Mouse (Mus musculus): ENCODE results near the gene Sorcs2. TPM values are rescaled to one million over a fixed set of nuclear protein-coding genes. Genes with fewer than 3 reads are reported as not detected.
A peak's percentile ranks its signal among the peaks of the same experiment; 100 is the strongest.

Gene Sorcs2
- polyA plus RNA-seq, 1 experiment from 2014 or later: 7.3 TPM

DNA sequence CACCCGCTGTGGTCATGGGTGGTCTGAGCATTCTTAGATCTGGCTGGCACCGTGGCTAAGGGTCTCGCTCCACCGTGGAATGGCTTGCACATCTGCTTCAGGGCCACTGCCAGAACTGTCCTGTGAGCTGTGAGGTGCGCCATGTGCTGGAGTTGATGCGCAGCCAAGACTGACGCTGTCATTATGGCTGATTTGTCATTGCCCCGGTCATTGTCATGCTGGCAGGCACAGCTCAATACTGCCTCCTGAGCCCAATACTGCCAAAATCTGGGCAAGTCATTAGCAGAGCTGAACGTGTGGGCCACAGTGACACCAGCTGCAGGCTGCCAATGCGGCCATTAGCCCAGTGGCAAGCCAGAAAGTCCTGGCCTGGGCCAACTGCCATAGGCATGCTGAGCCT is 390.3 kb downstream of the Sorcs2 start:
- H3K9me3 ChIP-seq: no peaks in the 10 kb centered on the region
- 44% methylated on average over 10 of the region's 10 CpGs for WGBS

DNA sequence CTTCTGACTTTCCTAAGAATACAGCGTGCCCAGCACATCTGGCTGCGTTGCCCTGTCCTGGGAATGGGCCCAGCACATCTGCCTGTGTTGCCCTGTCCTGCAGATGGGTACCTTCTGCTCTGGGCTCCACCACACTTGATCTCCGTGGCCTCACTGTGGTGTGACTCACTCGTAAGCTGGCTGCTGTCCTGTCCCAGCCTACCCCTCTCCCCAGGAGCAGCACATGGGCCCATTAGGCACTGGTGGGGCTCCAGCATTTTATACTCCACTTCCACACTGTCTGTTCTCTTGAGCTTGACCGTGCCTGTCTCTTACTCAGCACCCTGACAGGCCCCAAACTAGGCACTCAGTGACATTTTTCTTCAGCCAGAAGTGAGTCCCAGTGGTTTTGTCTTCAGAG is 391.4 kb downstream of the Sorcs2 start:
- H3K4me2 ChIP-seq (replicated peaks): no peak overlapping the region
- H3K9me3 ChIP-seq: no peaks in the 10 kb centered on the region
- no peak for ATAC-seq (replicated peaks)
- 85% methylated on average over 5 of the region's 5 CpGs for WGBS
- no peaks in the 10 kb centered on the region for H3K27me3 ChIP-seq
- H3K4me1 ChIP-seq: peaks cover 9% of the 10 kb centered on the region
- no peak overlapping the region for H3K9ac ChIP-seq (replicated peaks)
- H3K27ac ChIP-seq (replicated peaks): no peak overlapping the region
- H3K36me3 ChIP-seq: peaks cover 3% of the 10 kb centered on the region; the same call in 1 of the 2 replicates
- H3K4me3 ChIP-seq: no peak overlapping the region

More for the DNA sequence above, 390.3 kb downstream of the Sorcs2 start:
- Histone ChIP-seq H3K4me1 (peaks cover 9% of the 10 kb centered on the region), H3K27me3 (no peaks in the 10 kb centered on the region), H3K4me3 (no peak overlapping the region), H3K36me3 (0 out of 2 replicates have a peak, but pooled peaks cover 3% of the 10 kb centered on the region), H3K27ac (replicated peaks) (no peak overlapping the region), H3K4me2 (replicated peaks) (no peak overlapping the region), H3K9ac (replicated peaks) (no peak overlapping the region)
- ATAC-seq (replicated peaks): peak; percentile 69

DNA sequence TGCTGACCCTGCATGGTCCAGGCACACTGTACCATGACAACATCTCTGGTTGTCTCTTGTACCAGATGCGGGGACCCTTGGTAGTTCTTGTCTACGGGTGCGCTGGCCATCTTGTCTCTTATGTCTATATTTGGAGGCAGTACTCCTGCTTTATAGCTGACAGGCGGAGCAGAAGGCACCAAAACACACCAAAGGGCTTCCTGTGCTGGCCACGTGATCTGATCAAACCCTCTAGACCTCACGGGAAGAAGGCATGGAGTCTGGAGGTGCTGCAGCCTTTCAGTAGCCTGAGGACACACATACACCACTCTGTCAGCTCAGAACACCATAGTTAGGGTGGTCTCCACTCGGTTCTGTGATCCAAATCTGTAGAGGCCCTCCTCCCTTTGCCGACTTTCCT is 391.8 kb downstream of the Sorcs2 start:
- peaks cover 9% of the 10 kb centered on the region for H3K4me1 ChIP-seq
- WGBS: 82% methylated on average over 8 of the region's 8 CpGs

DNA sequence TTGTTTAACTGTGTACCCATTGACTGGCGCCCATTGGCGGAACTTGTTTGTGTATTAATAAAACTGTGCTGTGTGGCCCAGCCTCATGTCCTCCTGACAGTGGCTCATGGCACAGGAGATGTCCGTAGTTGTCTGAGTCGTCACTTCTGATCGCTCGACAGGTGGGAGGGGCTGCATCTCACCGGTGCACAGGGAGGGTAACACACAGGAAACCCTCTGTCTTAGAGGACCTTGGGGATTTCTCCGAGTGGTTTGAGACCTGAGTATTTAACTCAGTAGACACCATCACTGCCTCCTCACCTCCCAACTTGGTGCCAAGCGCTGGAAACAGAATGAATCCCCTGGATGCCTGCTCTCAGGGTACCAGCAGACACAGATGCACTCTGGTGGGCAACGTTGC is 394.1 kb downstream of the Sorcs2 start:
- peaks cover 9% of the 10 kb centered on the region for H3K4me1 ChIP-seq
- peaks cover 29% of the 10 kb centered on the region for H3K36me3 ChIP-seq
- no peak overlapping the region for H3K4me2 ChIP-seq (replicated peaks)
- no peak overlapping the region for H3K27ac ChIP-seq (replicated peaks)
- no peaks in the 10 kb centered on the region for H3K9me3 ChIP-seq
- ATAC-seq (replicated peaks): no peak
- no peak overlapping the region for H3K4me3 ChIP-seq
- H3K27me3 ChIP-seq: no peaks in the 10 kb centered on the region
- WGBS: 87% methylated on average over 10 of the region's 10 CpGs
- no peak overlapping the region for H3K9ac ChIP-seq (replicated peaks)

More for the DNA sequence above, 391.8 kb downstream of the Sorcs2 start:
- Histone ChIP-seq H3K9me3 (no peaks in the 10 kb centered on the region), H3K4me2 (replicated peaks) (no peak overlapping the region), H3K36me3 (peaks cover 8% of the 10 kb centered on the region), H3K27me3 (no peaks in the 10 kb centered on the region), H3K27ac (replicated peaks) (no peak overlapping the region), H3K4me3 (no peak overlapping the region), H3K9ac (replicated peaks) (no peak overlapping the region)
- ATAC-seq (replicated peaks): no peak

DNA sequence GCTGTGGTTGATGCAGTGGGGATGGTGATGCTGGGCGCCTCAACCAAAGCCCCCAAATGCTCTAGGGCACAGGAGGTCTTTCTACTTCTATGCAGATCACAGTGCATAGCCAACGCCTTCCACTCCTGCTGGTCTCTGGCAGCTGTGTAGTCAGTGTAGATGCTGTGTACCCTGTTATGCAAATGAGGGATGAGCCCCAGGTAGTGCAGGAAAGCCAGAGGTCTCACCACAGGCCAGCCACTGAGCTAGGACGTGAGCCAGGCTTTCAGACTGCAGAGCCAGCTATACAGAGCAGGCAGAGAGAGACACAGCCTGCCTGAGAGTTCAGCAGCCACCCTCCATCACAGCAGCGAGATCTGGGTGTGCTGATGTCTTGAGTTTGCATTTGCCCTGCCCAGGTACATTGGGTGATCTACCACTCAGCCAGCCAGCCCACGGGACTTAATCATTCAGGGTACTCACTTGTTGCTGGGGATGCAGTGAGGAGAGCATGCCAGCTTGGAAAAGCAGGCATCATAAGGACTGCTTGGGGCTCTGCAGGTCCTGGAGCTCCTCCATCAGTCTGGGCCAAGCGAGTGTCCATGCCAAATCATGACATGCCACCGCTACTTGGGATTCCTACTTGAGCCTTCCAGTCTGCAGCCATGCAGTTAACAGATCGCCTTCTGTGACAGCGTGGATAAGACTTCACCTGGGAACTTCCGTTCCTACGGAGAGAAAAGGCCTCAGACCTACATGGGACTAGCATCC is 407.8 kb downstream of the Sorcs2 start:
- Histone ChIP-seq H3K4me3 (no peak overlapping the region), H3K4me1 (peaks cover 7% of the 10 kb centered on the region; the same call in 1 of the 2 replicates), H3K27me3 (no peaks in the 10 kb centered on the region), H3K9ac (replicated peaks) (no peak overlapping the region), H3K36me3 (peaks cover 39% of the 10 kb centered on the region), H3K4me2 (replicated peaks) (no peak overlapping the region), H3K27ac (replicated peaks) (no peak overlapping the region), H3K9me3 (no peaks in the 10 kb centered on the region)
- 79% methylated on average over 11 of the region's 11 CpGs for WGBS
- no peak for ATAC-seq (replicated peaks)

DNA sequence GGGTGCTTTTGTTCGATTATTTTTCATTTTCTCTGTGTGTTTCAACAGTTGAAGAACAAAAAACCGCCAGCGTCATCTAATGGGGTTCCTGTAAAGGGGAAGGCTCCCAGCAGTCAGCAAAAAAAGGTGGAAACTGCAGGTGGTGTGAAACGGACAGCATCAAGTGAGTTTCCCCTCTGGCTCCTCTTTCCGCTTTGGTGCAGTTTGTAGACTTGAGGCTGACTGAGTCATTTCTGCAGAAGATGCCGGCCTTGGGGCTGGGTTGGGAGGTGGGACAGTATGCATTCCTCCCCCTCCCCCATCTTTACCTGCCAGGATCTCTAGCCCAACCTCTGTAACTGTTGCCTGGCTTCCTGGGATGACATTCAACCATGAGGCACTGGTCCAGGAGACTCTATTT is 408.4 kb downstream of the Sorcs2 start:
- Histone ChIP-seq H3K4me3 (no peak overlapping the region), H3K4me1 (peaks cover 8% of the 10 kb centered on the region; the same call in 1 of the 2 replicates), H3K27ac (replicated peaks) (no peak overlapping the region), H3K9ac (replicated peaks) (no peak overlapping the region), H3K36me3 (peaks cover 44% of the 10 kb centered on the region), H3K27me3 (no peaks in the 10 kb centered on the region), H3K9me3 (no peaks in the 10 kb centered on the region), H3K4me2 (replicated peaks) (no peak overlapping the region)
- ATAC-seq (replicated peaks): no peak
- 81% methylated on average over 6 of the region's 6 CpGs for WGBS

DNA sequence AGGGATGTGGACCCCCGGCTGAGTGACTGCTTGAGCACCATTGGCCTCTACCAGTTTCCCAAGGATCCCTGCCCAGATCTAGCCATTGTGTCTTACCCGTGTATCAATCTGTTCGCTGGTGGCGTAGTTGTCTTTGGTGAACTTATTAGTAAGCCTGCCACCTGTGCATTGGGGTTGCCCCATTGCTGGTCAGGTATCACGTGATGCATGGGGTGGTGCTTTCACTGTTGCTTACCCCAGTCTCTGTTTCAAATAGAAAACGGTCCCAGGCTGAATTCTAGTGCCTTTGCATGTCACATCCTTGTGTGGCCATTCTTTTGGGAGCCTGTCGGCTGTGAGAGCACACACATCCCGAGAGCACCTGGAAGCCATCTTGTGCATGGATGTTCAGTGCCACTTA is 409.9 kb downstream of the Sorcs2 start:
- Histone ChIP-seq H3K36me3 (peaks cover 46% of the 10 kb centered on the region), H3K9me3 (no peaks in the 10 kb centered on the region), H3K4me1 (peaks cover 8% of the 10 kb centered on the region; the same call in 1 of the 2 replicates), H3K9ac (replicated peaks) (no peak overlapping the region), H3K27ac (replicated peaks) (no peak overlapping the region), H3K27me3 (no peaks in the 10 kb centered on the region), H3K4me3 (no peak overlapping the region), H3K4me2 (replicated peaks) (no peak overlapping the region)
- no peak for ATAC-seq (replicated peaks)
- WGBS: 89% methylated on average over 8 of the region's 8 CpGs

DNA sequence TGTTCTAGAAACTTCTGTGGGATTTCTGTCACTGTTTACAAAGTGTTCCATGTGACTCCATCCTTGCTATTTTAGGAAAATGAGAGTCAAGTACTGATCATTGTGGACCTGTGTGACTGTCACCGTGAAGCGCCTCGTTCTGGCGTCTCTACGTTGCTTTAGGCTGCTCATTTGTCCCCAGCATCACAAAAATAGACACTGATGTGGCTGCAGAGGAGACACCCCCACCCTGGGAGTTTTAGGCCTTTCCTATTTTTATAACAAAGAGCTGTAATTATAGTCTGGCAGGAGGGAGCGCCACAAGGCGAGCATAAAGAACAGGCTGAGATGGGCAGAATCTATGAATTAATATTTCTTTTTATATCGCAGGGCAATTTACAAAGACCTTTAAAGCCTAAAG is 412.3 kb downstream of the Sorcs2 start:
- peaks cover 18% of the 10 kb centered on the region for H3K4me1 ChIP-seq
- no peaks in the 10 kb centered on the region for H3K27me3 ChIP-seq
- H3K36me3 ChIP-seq: peaks cover 43% of the 10 kb centered on the region
- H3K9me3 ChIP-seq: no peaks in the 10 kb centered on the region
- ATAC-seq (replicated peaks): no peak
- peak overlapping the region; percentile 23; the same call in 1 of the 2 replicates for H3K27ac ChIP-seq (replicated peaks)
- no peak overlapping the region for H3K4me2 ChIP-seq (replicated peaks)
- no peak overlapping the region for H3K4me3 ChIP-seq
- no peak overlapping the region for H3K9ac ChIP-seq (replicated peaks)
- 56% methylated on average over 8 of the region's 8 CpGs for WGBS

DNA sequence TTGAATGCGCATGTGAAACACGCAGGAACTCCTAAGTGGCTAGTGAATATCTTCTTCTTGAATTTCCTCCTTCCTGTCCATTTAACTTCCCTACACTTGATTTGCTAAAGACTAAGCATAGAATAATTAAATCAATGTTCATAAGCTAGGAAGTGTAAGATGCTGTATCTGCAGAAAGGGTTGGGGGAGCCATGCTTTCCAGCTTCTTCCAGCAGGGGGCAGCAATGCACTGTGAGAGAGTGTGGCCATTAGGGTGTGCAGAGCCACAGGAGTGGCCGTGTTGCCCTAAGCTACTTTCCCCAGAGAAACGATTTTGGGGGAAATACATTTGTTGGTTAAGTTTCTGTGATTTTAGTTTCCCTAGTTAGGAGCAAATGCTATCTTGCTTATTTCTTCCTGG is 416.0 kb downstream of the Sorcs2 start:
- H3K4me3 ChIP-seq: no peak overlapping the region
- no peaks in the 10 kb centered on the region for H3K27me3 ChIP-seq
- peak; percentile 68; the same call in 1 of the 2 replicates for ATAC-seq (replicated peaks)
- no peak overlapping the region for H3K9ac ChIP-seq (replicated peaks)
- no peak overlapping the region for H3K27ac ChIP-seq (replicated peaks)
- 36% methylated on average over 4 of the region's 4 CpGs for WGBS
- H3K4me1 ChIP-seq: peaks cover 18% of the 10 kb centered on the region
- H3K4me2 ChIP-seq (replicated peaks): no peak overlapping the region
- H3K36me3 ChIP-seq: peaks cover 37% of the 10 kb centered on the region
- no peaks in the 10 kb centered on the region for H3K9me3 ChIP-seq

DNA sequence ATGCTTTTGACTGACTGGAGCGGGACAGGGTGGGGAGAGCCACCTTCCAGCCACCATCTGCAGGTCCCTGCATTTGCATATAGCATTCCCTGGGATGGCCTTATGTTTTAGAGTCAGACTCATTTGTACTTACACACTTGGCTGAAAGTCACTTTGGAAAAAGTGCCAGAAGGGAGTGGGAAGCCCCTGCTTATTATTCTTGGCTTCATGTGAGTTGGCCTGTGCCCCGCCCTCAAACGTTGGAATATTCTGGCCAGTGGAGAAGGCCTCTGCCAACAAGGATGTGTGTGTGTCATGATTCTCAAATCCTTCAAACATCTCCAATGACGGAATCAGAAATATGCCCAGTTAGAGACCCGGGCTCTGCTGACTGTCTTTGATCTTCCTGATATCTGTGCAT is 416.6 kb downstream of the Sorcs2 start:
- no peaks in the 10 kb centered on the region for H3K27me3 ChIP-seq
- no peak overlapping the region for H3K27ac ChIP-seq (replicated peaks)
- H3K4me3 ChIP-seq: no peak overlapping the region
- no peaks in the 10 kb centered on the region for H3K9me3 ChIP-seq
- H3K4me1 ChIP-seq: peaks cover 18% of the 10 kb centered on the region
- no peak overlapping the region for H3K4me2 ChIP-seq (replicated peaks)
- 86% methylated on average over 5 of the region's 5 CpGs for WGBS
- peaks cover 43% of the 10 kb centered on the region for H3K36me3 ChIP-seq
- no peak for ATAC-seq (replicated peaks)
- no peak overlapping the region for H3K9ac ChIP-seq (replicated peaks)

DNA sequence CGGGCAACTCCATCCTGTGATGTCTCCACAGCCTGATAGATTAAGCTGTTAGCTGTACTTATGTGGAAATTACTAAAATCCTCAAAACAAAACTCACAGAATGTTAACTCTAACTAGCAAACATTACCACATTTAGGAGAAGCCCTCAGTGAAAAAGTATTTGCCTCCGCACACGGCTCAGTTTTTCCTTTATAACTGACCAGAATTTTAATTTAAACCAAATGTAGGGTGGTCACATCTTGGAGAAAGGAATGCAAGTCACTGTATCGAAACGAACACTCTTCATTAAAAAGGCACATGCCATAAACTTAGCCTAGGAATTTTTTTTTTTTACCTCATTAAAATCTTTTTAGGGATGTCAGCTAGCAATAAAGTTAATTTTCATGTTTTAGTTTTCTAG is 417.4 kb downstream of the Sorcs2 start:
- Histone ChIP-seq H3K27me3 (no peaks in the 10 kb centered on the region), H3K4me3 (no peak overlapping the region), H3K4me2 (replicated peaks) (no peak overlapping the region), H3K36me3 (peaks cover 46% of the 10 kb centered on the region), H3K27ac (replicated peaks) (no peak overlapping the region), H3K4me1 (peaks cover 15% of the 10 kb centered on the region), H3K9ac (replicated peaks) (no peak overlapping the region), H3K9me3 (no peaks in the 10 kb centered on the region)
- 89% methylated on average over 5 of the region's 5 CpGs for WGBS
- no peak for ATAC-seq (replicated peaks)

DNA sequence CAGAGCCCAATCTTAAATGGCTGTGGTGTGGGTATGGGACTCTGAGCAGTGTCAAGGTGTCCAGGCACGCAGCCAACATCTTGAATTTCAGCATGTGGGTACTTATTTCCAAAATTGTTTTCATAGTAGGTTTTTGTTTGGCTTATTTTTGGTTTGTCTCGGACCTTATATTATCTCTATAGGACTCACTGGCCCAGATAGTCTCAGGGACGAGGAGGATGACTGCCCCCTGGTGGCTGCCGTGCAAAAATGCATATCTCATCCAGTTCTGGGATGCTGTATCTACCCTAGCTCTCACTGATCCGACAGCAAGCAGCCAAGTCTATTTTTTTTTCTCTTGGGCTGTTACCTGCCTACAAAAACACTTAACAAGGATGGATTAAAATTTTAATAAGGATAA is 422.3 kb downstream of the Sorcs2 start:
- H3K27ac ChIP-seq (replicated peaks): no peak overlapping the region
- WGBS: 14% methylated on average over 5 of the region's 5 CpGs
- H3K9ac ChIP-seq (replicated peaks): no peak overlapping the region
- H3K4me2 ChIP-seq (replicated peaks): no peak overlapping the region
- H3K4me3 ChIP-seq: no peak overlapping the region
- no peaks in the 10 kb centered on the region for H3K27me3 ChIP-seq
- peaks cover 3% of the 10 kb centered on the region; the same call in 1 of the 2 replicates for H3K4me1 ChIP-seq
- H3K36me3 ChIP-seq: peaks cover 38% of the 10 kb centered on the region
- ATAC-seq (replicated peaks): peak; percentile 79
- H3K9me3 ChIP-seq: no peaks in the 10 kb centered on the region

DNA sequence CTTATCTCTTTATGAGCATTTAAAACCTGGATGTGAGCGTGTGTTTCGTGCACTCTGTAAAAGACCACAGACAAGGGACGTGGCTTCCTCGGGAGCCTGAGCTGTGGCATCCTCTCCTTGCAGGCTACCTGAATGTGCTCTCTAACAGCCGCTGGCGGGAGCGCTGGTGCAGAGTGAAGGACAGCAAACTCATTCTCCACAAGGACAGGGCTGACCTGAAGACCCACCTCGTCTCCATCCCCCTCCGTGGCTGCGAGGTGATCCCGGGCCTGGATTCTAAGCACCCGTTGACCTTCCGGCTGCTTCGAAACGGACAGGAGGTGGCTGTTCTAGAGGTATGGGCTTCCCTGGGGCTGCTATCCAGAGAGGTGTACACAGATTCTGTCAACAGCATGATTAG is 423.7 kb downstream of the Sorcs2 start:
- no peak overlapping the region for H3K27ac ChIP-seq (replicated peaks)
- H3K36me3 ChIP-seq: peaks cover 42% of the 10 kb centered on the region
- H3K4me3 ChIP-seq: no peak overlapping the region
- H3K4me2 ChIP-seq (replicated peaks): no peak overlapping the region
- no peaks in the 10 kb centered on the region for H3K9me3 ChIP-seq
- peaks cover 6% of the 10 kb centered on the region; the same call in 1 of the 2 replicates for H3K4me1 ChIP-seq
- no peaks in the 10 kb centered on the region for H3K27me3 ChIP-seq
- 91% methylated on average over 15 of the region's 15 CpGs for WGBS
- no peak for ATAC-seq (replicated peaks)
- H3K9ac ChIP-seq (replicated peaks): no peak overlapping the region
